Mouse (Mus musculus) liver, adult 2 months (tissue): Measurements from ENCODE around the gene Scnn1a.

ENCODE experiments used
- CTCF ChIP-seq: fragments of 200-500 bp; IDR thresholded peaks from 2 replicates; pipeline ENCODE4 v1.5.1; 2011; ENCODE audit warnings: low read depth, low read length, control low read depth
- POLR2A ChIP-seq: fragments of 200-500 bp; IDR thresholded peaks from 2 replicates; pipeline ENCODE4 v1.6.1; 2011; ENCODE audit warnings: low read length, control low read depth; ENCODE audit not compliant: insufficient read depth; ENCODE audit errors: extremely low read depth

- TF ChIP-seq POLR2A (no peak), CTCF (no peak)
Measured at GRCm38 (mm10) chr6:125307091-125307490, 13.4 kb upstream of the Scnn1a start.
